Mouse (Mus musculus): Measurements from ENCODE around the gene Pdgfb. TPM values are rescaled to one million over a fixed set of nuclear protein-coding genes. Genes with fewer than 3 reads are reported as not detected.

The Pdgfb gene
- total RNA-seq, 2 experiments from 2014 or later, result 31.3 to 35.1 TPM

DNA sequence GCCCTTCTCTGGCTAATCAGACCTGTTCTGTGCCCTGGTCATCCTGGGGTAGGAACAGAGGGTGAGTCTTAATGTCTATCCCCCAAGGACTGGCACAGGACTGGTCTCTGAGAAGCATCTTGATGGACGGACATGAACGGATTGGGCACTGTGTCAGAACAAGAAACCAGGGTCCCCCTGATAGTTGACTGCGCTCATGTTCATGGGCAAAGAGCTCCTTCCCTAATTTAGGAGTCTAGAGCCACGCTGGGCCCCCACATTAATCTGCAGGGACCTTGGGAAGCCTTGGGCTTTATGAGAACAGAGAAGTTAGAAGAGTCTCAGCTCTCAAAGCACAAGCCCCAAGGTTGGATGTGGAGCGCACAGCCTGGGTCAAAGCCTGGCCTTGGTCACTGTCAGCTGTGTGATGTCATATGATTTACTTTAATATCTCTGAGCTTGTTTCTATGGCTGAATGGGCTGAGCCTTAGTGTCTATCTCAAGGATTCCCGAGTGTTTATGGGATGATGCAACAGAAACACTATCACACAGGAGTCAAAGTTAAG, 20.6 kb upstream of the Pdgfb start:
- no peak for DNase-seq (ENCODE audit: low spot score in 2 of 2)

- no peak for DNase-seq (ENCODE audit: low spot score in 2 of 2)
These were observed 20.1 kb upstream of the Pdgfb start for GRCm38 (mm10) chr15:80034913-80035312.

DNA sequence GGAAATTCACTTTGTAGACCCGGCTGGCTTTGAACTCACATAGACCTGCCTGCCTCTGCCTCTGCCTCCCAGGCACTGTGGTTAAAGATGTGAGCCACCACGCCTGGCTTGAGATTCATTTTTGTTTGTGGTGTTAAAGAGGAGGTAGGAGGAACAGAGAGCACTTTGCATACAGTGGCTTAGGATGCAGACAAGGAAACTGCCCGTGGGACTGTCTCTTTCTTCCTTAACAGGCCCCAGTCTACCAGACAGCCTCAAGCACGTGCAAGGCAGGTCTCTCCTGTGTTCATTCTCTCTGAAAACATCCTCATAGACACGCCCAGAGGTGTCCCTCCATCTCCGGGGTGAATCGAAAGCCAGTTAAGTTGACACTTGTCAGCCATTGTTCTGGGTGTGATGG, 19.6 kb upstream of the Pdgfb start:
- no peak for DNase-seq (ENCODE audit: low spot score in 2 of 2)

DNA sequence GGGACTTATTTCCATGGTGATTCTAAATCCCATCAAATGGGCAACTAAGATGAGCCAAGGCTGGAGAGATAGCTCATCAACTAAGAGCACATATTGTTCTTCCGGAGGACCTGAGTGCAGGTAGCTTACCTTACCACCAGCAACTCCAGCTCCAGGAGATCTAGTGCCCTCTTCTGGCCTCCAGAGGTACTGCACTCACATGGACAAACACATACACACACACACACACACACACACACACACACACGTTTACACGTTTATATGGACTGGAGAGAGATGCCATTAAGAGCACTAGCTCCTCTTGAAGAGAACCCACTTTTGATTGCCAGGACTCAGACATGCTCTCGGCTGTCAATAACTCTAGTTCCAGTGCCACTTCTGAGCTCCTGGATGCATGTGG, 16.4 kb upstream of the Pdgfb start:
- DNase-seq (ENCODE audit: low spot score in 2 of 2), result no peak

GRCm38 (mm10) chr15:80030399-80030798, 15.6 kb upstream of the Pdgfb start:
- DNase-seq (ENCODE audit: low spot score in 2 of 2), result no peak

DNA sequence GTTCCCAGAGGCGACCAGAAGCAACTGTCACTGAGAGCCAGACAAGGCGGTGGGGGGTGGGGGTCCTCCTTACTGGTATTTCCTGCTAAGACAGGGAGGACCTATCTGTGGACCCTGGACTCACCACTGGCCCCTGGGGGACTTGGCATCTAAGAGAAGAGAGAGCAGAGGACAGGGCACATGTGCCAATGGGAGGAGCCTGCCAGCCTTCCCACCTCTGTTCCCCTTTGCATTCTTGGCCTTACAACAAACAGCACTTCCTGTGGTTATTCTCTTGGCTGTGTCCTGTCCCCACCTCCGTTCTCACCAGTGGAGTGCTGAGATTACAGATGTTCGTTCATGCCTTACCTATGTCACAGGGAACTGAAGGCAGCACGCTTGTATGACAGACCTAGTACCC, 14.1 kb upstream of the Pdgfb start:
- no peak for DNase-seq (ENCODE audit: low spot score in 2 of 2)

- no peak for DNase-seq (ENCODE audit: low spot score in 2 of 2)
These were observed 12.0 kb upstream of the Pdgfb start for GRCm38 (mm10) chr15:80026689-80027353.

DNA sequence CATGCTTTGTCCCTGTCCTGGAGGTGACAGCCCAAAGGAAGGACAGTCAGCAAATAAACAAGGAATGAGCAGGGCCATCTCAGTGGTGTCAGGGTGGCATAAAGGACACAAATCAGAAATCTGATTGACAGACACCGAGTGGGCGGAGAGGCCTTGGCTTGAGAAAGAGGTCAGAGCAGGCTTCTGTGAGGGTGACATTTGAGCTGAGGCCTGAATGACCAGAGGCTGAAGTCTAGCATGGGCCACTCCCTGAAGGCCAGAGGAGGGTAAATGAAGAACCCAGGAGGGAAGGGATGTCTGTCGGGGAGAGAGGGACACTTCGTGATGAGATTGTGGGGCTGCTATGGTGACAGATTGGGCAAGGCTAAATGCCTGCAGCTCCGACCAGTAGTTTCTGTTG, 11.3 kb upstream of the Pdgfb start:
- no peak for DNase-seq (ENCODE audit: low spot score in 2 of 2)

DNA sequence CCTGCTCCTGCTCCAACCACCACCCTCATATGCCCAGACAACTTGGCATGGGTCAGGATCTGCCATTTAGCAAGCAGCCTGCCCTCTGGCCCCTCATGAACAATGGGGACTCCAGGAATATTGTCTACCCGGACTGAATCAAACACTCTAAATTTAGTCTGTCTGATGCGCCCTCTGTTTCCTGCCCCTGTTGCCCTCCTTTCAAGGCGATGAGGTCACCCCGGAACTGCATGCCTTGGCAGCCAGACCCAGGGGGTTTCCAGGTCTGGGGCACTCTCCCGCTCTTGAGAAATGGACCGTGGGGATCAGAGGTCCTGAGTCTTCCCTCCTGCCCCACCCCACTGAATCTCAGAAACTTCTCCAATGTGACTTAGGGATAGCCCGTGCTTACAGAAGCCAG, 10.8 kb upstream of the Pdgfb start:
- DNase-seq (ENCODE audit: low spot score in 2 of 2), result no peak

DNA sequence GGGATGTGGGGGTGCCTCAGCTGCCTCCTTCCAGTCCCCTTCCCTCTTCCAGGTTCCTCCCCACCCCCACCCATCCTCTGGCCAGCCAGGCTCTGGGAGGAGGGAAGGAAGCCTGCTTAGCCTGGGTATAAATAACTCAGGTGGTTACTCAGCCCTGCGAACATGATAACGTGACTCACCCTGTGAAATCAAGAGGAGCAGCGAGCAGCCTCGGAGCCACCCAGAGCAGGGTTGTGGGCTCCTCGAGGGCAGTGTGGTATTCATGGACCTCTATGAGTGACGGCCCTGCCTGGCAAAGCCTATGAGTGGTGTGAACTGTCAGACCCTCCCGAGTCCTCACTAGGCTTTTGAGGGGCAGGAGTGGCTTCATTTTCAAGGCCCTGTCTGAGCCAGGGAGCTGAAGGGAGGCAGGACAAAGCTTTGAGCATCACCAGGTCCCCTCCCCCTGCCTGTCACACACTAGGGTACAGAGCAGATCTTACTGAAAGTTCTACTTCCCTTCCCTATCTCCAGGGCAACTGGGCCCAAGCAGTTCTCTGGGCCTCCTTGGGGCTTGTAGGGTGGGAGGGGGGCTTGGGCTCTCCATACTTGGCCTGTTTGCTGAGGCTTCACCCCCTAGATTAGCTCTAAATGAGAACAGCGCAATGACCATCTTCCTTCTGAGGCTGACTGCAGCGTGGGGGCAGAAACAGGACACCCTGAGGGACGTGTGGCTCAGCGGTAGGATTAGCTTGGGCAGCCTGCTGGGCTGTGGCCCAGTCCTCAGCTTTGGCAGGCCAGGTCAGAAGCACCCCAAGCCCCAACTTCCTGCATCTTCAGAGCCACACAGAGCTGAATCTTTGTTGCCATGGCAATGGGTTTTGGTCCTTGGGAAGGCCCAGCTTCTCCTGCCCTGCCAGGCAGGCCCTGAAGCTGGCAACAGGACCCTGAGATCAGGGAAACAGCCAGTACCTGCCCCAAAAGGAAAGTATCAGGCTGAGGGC, 9.8 kb upstream of the Pdgfb start:
- no peak for DNase-seq (ENCODE audit: low spot score in 2 of 2)

GRCm38 (mm10) chr15:80020516-80020915, 5.7 kb upstream of the Pdgfb start:
- no peak for DNase-seq (ENCODE audit: low spot score in 2 of 2)

GRCm38 (mm10) chr15:80019625-80020024, 4.8 kb upstream of the Pdgfb start:
- no peak for DNase-seq (ENCODE audit: low spot score in 2 of 2)

DNA sequence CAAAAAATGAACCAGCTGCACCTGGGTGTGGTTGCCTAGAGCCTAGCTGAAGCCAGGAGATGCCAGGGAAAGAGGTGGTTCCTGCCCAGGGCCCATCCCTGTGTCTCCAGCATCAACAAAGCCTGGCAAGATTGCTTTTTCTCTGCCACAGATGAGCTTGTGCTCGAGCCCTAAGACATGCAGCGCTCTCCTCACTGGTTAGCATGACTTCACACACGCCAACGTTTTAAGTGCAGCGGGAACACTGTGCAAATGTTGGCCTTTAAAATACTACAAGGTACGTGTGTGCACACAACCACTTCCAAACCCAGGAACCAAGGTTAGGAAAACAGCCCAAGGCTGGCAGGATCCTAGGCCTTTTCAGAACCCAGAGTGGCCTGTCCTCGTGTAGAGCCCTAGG, 4.4 kb upstream of the Pdgfb start:
- no peak for DNase-seq (ENCODE audit: low spot score in 2 of 2)

DNA sequence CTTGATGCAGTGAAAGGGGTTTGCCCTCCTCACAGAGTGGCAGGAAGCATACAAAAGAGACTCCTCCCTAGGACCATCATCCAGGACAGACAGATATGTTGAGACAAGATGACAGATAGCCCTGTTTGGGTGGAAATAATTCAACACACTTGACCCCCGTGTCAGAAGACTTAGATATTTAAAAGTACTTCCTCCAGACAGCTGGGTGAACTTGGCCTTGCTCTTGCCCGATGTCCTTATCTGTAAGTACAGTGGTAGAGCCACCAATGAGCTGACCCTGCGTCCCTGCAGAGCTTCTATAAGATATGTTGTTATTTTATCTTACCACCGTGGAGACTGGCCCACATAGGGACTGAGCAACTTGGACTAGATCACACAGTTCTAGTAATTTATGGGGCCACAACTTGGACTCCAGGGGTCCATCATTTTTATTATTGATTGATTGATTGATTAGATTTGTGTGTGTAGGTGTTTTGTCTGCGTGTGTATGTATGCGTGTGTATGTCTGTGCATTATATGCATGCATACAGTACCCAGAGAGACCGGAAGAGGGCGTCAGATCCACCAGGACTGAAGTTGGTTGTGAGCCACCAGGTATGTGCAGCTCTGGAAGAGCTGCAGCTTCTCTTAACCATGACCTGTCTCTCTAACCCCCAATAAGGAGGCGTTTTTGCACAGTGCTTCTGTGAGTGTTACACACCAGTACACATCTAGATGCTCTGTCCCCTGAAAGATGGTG, 2.0 kb upstream of the Pdgfb start:
- DNase-seq (ENCODE audit: low spot score in 2 of 2), result no peak

DNA sequence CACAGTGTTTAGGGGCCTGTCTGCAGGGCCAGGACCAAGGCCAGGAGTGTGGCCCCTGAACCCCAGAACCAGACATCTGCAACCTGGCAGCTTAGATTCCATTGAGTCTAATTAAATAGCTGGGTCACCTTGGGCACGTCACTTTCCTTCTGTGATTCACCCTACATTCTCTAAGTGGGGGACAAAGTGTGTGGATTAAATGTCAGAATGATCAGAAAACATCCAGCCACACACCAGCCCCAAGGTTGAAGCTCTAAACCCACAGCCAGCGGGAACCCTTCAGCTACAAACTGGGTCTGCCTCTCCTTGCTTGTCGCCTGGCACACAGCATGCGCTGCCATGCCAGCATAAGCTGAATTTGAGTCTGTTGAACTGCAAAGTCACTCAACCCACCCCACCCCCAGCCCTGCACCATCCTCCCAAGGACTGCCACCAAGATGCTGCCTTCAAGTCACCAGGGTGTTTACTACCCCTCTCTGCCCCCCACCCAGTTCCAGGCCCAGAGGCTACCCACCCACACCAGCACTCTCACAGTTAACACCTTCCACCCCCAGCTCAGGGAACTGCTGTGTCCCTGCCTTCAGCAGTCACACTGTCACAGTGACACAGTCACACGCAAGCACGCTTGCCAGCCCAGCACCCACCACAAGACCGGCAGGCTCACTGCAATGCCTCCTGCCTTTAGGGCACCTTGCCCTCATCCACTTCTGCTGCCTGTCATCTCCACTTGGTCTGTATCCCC, 605 bp upstream of the Pdgfb start:
- DNase-seq (ENCODE audit: low spot score in 2 of 2), result no peak

- DNase-seq (ENCODE audit: low spot score in 2 of 2), result no peak
These were observed 801 bp downstream of the Pdgfb start for GRCm38 (mm10) chr15:80014031-80014320.

DNA sequence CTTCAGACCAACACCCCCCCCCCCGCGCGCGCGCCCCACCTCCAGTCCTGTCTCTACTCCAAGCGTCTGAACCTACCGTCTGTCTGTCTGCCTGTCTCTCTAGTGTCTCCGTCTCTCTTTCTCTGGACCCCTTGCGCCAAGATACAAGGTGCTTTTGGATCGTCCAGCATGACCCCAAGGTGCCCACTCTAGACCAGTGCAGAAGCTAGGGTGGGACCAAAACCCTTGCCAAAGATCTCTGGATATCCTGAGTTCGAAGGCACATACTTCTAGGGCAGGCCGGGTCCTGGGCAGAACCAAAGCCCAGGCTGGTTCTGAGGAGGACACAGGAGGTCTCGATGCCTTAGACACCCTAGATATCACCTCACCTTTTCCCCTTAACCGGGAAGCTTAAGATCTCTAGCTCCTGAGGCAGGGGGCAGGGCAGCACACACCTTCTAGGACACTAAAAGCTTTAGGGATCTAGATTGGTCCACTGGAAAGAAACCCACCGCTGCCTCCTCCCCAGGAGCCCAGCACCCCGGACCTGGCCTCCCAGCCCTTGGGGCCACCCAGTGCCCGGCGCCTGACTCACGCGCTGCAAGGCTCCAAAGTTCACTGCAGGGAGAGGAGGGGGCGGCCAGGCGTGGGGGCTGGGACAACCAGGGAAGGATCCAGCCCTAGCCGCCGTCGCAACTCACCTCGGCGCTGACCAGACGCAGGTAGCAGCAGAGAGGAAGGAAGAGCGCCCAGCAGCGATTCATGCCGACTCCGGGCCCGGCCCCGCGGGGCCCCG, 1.3 kb downstream of the Pdgfb start:
- no peak for DNase-seq (ENCODE audit: low spot score in 2 of 2)

- DNase-seq (ENCODE audit: low spot score in 2 of 2), result no peak
These were observed 2.1 kb downstream of the Pdgfb start for GRCm38 (mm10) chr15:80012527-80013201.

- no peak for DNase-seq (ENCODE audit: low spot score in 2 of 2)
These were observed 2.8 kb downstream of the Pdgfb start for GRCm38 (mm10) chr15:80011778-80012526.
